Mouse (Mus musculus) MEL (cell line): ENCODE measurements around the gene Shc4. TPM values are rescaled to one million over a fixed set of nuclear protein-coding genes. Genes with fewer than 3 reads are reported as not detected.

Source experiments
- DNase-seq: peaks from one replicate; pipeline ENCODE4 v3.0.0; 2011; ENCODE audit warnings: low read depth, low spot score
- H3K27ac ChIP-seq: 2 replicates; pipeline ENCODE4 v1.5.1; 2012; ENCODE audit warnings: low read depth, mild to moderate bottlenecking, control low read depth, low read length, moderate library complexity; ENCODE audit not compliant: control insufficient read depth
- H3K27me3 ChIP-seq, 2 experiments: fragments of 150-350 bp in 1 of 2; sonication (generic) in 1 of 2; 2 replicates each; pipeline ENCODE4 v1.6.1; 2012; ENCODE audit warnings: low read length in 2 of 2, mild to moderate bottlenecking in 2 of 2, improper control_type of control experiment in 1 of 2, moderate library complexity in 1 of 2; ENCODE audit not compliant: insufficient read depth in 2 of 2, control insufficient read depth in 1 of 2
- H3K36me3 ChIP-seq, 2 experiments: 2 replicates each; pipeline ENCODE4 v1.6.1; 2012 to 2014; ENCODE audit warnings: low read length in 2 of 2, improper control_type of control experiment in 1 of 2, inconsistent platforms in 1 of 2, mild to moderate bottlenecking in 1 of 2; ENCODE audit not compliant: insufficient read depth in 2 of 2, control insufficient read depth in 1 of 2
- H3K4me1 ChIP-seq, 2 experiments: fragments of 150-350 bp in 1 of 2; sonication (generic) in 1 of 2; 2 replicates each; pipeline ENCODE4 v1.6.1; 2012; ENCODE audit warnings: low read length in 2 of 2, improper control_type of control experiment in 1 of 2, mild to moderate bottlenecking in 1 of 2; ENCODE audit not compliant: insufficient read depth in 2 of 2, control insufficient read depth in 1 of 2
- H3K4me3 ChIP-seq, 2 experiments: fragments of 150-350 bp in 1 of 2; sonication (generic) in 1 of 2; 2 replicates each; pipeline ENCODE4 v1.5.1; 2012; ENCODE audit warnings: low read depth in 2 of 2, low read length in 2 of 2, mild to moderate bottlenecking in 2 of 2, moderate library complexity in 2 of 2, control low read depth in 1 of 2, improper control_type of control experiment in 1 of 2; ENCODE audit not compliant: control insufficient read depth in 1 of 2, insufficient read depth in 1 of 2
- H3K79me2 ChIP-seq: 2 replicates; pipeline ENCODE4 v1.6.1; 2012; ENCODE audit warnings: mild to moderate bottlenecking, low read length, moderate library complexity; ENCODE audit not compliant: control insufficient read depth, poor library complexity, insufficient read depth
- H3K9ac ChIP-seq: 2 replicates; pipeline ENCODE4 v1.6.1; 2012; ENCODE audit warnings: low read depth, mild to moderate bottlenecking, control low read depth, low read length, moderate library complexity; ENCODE audit not compliant: control insufficient read depth, poor library complexity, severe bottlenecking
- H3K9me3 ChIP-seq: fragments of 150-350 bp; sonication (generic); replicated peaks from 2 replicates; pipeline ENCODE4 v1.6.1; 2012; ENCODE audit warnings: mild to moderate bottlenecking, low read length, improper control_type of control experiment, moderate library complexity; ENCODE audit not compliant: insufficient read depth
- CHD1 ChIP-seq: IDR thresholded peaks from 2 replicates; pipeline ENCODE4 v1.6.1; 2012; ENCODE audit warnings: low read depth, mild to moderate bottlenecking, inconsistent platforms, low read length, improper control_type of control experiment
- CHD2 ChIP-seq: IDR thresholded peaks from 2 replicates; pipeline ENCODE4 v1.6.1; 2011; ENCODE audit warnings: low read length, improper control_type of control experiment
- CTCF ChIP-seq, 3 experiments: IDR thresholded peaks in 2 of 3; conservative IDR thresholded peaks in 1 of 3; 2 replicates each; pipeline ENCODE4 v1.5.1; 2011 to 2012; ENCODE audit warnings: low read length in 3 of 3, low read depth in 2 of 3, mild to moderate bottlenecking in 2 of 3, improper control_type of control experiment in 1 of 3, inconsistent platforms in 1 of 3, mixed read lengths in 1 of 3, moderate library complexity in 1 of 3; ENCODE audit not compliant: control insufficient read depth in 1 of 3, insufficient read depth in 1 of 3, poor library complexity in 1 of 3, severe bottlenecking in 1 of 3
- E2F4 ChIP-seq: IDR thresholded peaks from 2 replicates; pipeline ENCODE4 v1.6.1; 2011; ENCODE audit warnings: low read depth, low read length, improper control_type of control experiment, borderline replicate concordance
- ELF1 ChIP-seq: IDR thresholded peaks from 2 replicates; pipeline ENCODE4 v1.6.1; 2014; ENCODE audit warnings: low read depth, mild to moderate bottlenecking, inconsistent platforms, low read length, improper control_type of control experiment, moderate library complexity
- EP300 ChIP-seq, 2 experiments: IDR thresholded peaks; 2 replicates each; pipeline ENCODE4 v1.6.1; 2011; ENCODE audit warnings: improper control_type of control experiment in 2 of 2, low read length in 2 of 2, low read depth in 1 of 2, mild to moderate bottlenecking in 1 of 2
- GABPA ChIP-seq: IDR thresholded peaks from 2 replicates; pipeline ENCODE4 v1.6.1; 2012; ENCODE audit warnings: low read depth, mild to moderate bottlenecking, inconsistent platforms, low read length, improper control_type of control experiment, moderate library complexity
- HCFC1 ChIP-seq: IDR thresholded peaks from 2 replicates; pipeline ENCODE4 v1.6.1; 2012; ENCODE audit warnings: low read depth, mild to moderate bottlenecking, inconsistent platforms, low read length, improper control_type of control experiment, moderate library complexity
- JUND ChIP-seq: IDR thresholded peaks from 2 replicates; pipeline ENCODE4 v1.6.1; 2011; ENCODE audit warnings: low read depth, mild to moderate bottlenecking, improper control_type of control experiment, low read length
- KAT2A ChIP-seq: conservative IDR thresholded peaks from 2 replicates; pipeline ENCODE4 v1.6.1; 2012; ENCODE audit warnings: low read depth, low read length, improper control_type of control experiment, inconsistent platforms
- MAX ChIP-seq: IDR thresholded peaks from 2 replicates; pipeline ENCODE4 v1.6.1; 2011; ENCODE audit warnings: low read length, improper control_type of control experiment
- MYC ChIP-seq: IDR thresholded peaks from 2 replicates; pipeline ENCODE4 v1.6.1; 2011; ENCODE audit warnings: low read depth, mild to moderate bottlenecking, low read length, improper control_type of control experiment, moderate library complexity
- NELFE ChIP-seq: IDR thresholded peaks from 2 replicates; pipeline ENCODE4 v1.6.1; 2011; ENCODE audit warnings: low read depth, low read length, improper control_type of control experiment
- NRF1 ChIP-seq: IDR thresholded peaks from 2 replicates; pipeline ENCODE4 v1.6.1; 2014; ENCODE audit warnings: low read depth, mild to moderate bottlenecking, inconsistent platforms, low read length, improper control_type of control experiment, moderate library complexity; ENCODE audit not compliant: poor library complexity, insufficient read depth, severe bottlenecking
- POLR2A ChIP-seq, 2 experiments: IDR thresholded peaks; 2 replicates each; pipeline ENCODE4 v1.6.1; 2011 to 2012; ENCODE audit warnings: low read length in 2 of 2, mild to moderate bottlenecking in 2 of 2, control low read depth in 1 of 2, improper control_type of control experiment in 1 of 2, low read depth in 1 of 2, moderate library complexity in 1 of 2; ENCODE audit not compliant: control insufficient read depth in 1 of 2, insufficient read depth in 1 of 2, poor library complexity in 1 of 2
- POLR2AphosphoS5 ChIP-seq: IDR thresholded peaks from 2 replicates; pipeline ENCODE4 v1.6.1; 2012; ENCODE audit warnings: low read depth, borderline replicate concordance, mild to moderate bottlenecking, inconsistent platforms, low read length, moderate library complexity, mixed read lengths
- RCOR1 ChIP-seq: IDR thresholded peaks from 2 replicates; pipeline ENCODE4 v1.6.1; 2012; ENCODE audit warnings: low read depth, mild to moderate bottlenecking, inconsistent platforms, low read length, improper control_type of control experiment
- SMC3 ChIP-seq: IDR thresholded peaks from 2 replicates; pipeline ENCODE4 v1.6.1; 2011; ENCODE audit warnings: low read depth, low read length, improper control_type of control experiment
- TBP ChIP-seq: IDR thresholded peaks from 2 replicates; pipeline ENCODE4 v1.8.0; 2011; ENCODE audit warnings: low read depth, low read length, improper control_type of control experiment
- UBTF ChIP-seq: IDR thresholded peaks from 2 replicates; pipeline ENCODE4 v1.6.1; 2012; ENCODE audit warnings: low read depth, mild to moderate bottlenecking, inconsistent platforms, low read length, improper control_type of control experiment, moderate library complexity, borderline replicate concordance; ENCODE audit not compliant: insufficient read depth
- USF1 ChIP-seq: IDR thresholded peaks from 2 replicates; pipeline ENCODE4 v1.6.1; 2014; ENCODE audit warnings: low read depth, mild to moderate bottlenecking, inconsistent platforms, low read length, improper control_type of control experiment, moderate library complexity
- ZC3H11A ChIP-seq: IDR thresholded peaks from 2 replicates; pipeline ENCODE4 v1.6.1; 2012; ENCODE audit warnings: low read depth, mild to moderate bottlenecking, inconsistent platforms, low read length, improper control_type of control experiment
- polyA plus RNA-seq, 2 experiments: library from polyadenylated mRNA; stranded (reverse) in 1 of 2; unstranded in 1 of 2; fragments of >175 nt in 1 of 2; fragments of >200 nt in 1 of 2; gene quantifications; 2 replicates each; pipeline versions ENCODE4 v1.2.1 to v1.2.4; 2012; ENCODE audit warnings: low replicate concordance in 2 of 2, low read depth in 1 of 2; ENCODE audit not compliant: insufficient read length in 2 of 2, insufficient read depth in 1 of 2, missing spikeins in 1 of 2
- total RNA-seq: library from RNA; depleted of rRNA; stranded (reverse); fragments of 300-350 nt; gene quantifications from 2 replicates; pipeline ENCODE4 v1.2.3, GENCODE M21; 2012

The Shc4 gene
- total and polyA plus RNA-seq, 3 experiments: 0.38 to 1.1 TPM; not detected in 1

DNA sequence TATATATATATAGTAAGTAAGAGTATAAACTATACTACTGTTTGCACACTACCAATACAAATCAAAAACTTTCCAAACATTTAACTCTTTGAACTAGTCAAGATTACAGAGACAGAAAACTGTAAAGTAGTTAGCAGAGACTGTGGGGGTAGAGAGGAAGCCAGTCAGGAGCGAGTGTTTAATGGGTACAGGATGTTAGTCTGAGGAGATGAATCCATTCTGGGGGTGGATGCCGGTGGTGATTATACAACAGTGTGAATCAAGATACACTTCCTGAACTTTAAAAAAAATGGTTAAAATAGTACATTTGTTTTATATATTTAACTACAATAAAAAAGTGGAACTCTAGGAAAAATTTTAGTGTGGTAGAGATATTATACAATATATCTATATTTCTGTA, 31.9 kb downstream of the Shc4 start:
- peaks cover 0 to 1% of the 10 kb centered on the region in 2 experiments; a peak in 3 of 4 replicates for H3K27me3 ChIP-seq
- no peaks in the 10 kb centered on the region for H3K9me3 ChIP-seq
- no peaks in the 10 kb centered on the region for H3K4me1 ChIP-seq
- no peak for TF ChIP-seq MAX
- no peak for TF ChIP-seq POLR2A (IDR thresholded peaks at IDR 0.05; ENCODE audit: control insufficient read depth in 1 of 2, insufficient read depth in 1 of 2, low read depth in 1 of 2, low read length in 2 of 2, poor library complexity in 1 of 2)
- TF ChIP-seq NELFE: no peak
- TF ChIP-seq SMC3: no peak
- no peak for TF ChIP-seq POLR2AphosphoS5
- TF ChIP-seq CHD2: no peak
- no peak for TF ChIP-seq KAT2A
- no peak for TF ChIP-seq HCFC1
- TF ChIP-seq JUND: no peak
- TF ChIP-seq GABPA: no peak
- TF ChIP-seq, all 39 proteins: peak for 0
- Histone ChIP-seq H3K36me3 (no peaks in the 10 kb centered on the region), H3K9ac (no peak overlapping the region), H3K79me2 (no peaks in the 10 kb centered on the region), H3K4me3 (no peak overlapping the region), H3K27ac (no peak overlapping the region)
- no peak for DNase-seq

DNA sequence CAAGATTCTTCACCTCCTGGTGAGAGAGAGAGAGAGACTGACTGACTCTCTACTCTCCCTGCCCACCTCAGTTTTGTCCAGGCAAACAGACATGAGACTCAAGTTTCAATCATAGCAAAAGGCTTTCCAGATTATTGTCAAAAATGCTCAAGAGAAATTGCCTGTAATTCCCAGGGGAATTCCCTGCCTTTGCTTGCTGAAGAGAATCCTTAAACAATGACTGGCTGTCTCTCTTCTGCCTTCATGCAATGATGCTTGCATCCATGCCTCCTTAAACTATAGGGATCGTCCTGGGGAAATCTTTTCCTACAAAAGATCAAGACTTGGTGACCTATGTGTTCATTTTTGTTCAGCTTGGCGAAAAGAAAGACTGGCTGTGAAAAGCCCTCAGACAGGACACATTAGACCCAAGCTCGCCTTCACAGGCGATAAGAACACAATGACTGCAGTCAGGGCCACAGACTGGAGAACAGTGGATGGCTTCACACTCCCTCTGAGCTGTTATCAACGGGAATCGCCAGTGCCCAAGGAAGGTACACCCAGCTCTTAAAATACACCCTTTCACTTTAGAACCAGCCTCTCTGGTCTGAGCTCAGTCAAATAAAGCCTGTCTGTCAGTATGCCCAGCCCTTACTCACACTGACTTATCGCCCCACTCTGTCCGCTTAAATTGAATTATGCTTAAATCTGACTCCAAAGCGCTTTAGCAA, 38.4 kb downstream of the Shc4 start:
- TF ChIP-seq NRF1 (no peak), TBP (no peak), POLR2AphosphoS5 (no peak), USF1 (no peak), CHD1 (no peak), UBTF (no peak), E2F4 (no peak), MAX (no peak), CTCF (IDR thresholded peaks at IDR 0.05 in 2 of 3, conservative IDR thresholded peaks at IDR 0.05 in 1 of 3; ENCODE audit: control insufficient read depth in 1 of 3, insufficient read depth in 1 of 3, low read depth in 2 of 3, low read length in 3 of 3, poor library complexity in 1 of 3, severe bottlenecking in 1 of 3) (no peak), RCOR1 (no peak), ZC3H11A (no peak), ELF1 (no peak), MYC (no peak), EP300 (IDR thresholded peaks at IDR 0.05; ENCODE audit: low read depth in 1 of 2, low read length in 2 of 2) (no peak)
- Histone ChIP-seq H3K9me3 (no peaks in the 10 kb centered on the region), H3K27ac (no peak overlapping the region), H3K36me3 (no peaks in the 10 kb centered on the region), H3K4me3 (no peak overlapping the region), H3K79me2 (no peaks in the 10 kb centered on the region), H3K27me3 (peaks cover 0 to 3% of the 10 kb centered on the region in 2 experiments; a peak in 1 of 4 replicates), H3K4me1 (no peaks in the 10 kb centered on the region), H3K9ac (no peak overlapping the region)
- no peak for DNase-seq
